Mouse (Mus musculus): ENCODE measurements around the gene Nagpa. TPM values are rescaled to one million over a fixed set of nuclear protein-coding genes. Genes with fewer than 3 reads are reported as not detected.

Nagpa gene
- polyA plus RNA-seq, 1 experiment, result 12.7 TPM

DNA sequence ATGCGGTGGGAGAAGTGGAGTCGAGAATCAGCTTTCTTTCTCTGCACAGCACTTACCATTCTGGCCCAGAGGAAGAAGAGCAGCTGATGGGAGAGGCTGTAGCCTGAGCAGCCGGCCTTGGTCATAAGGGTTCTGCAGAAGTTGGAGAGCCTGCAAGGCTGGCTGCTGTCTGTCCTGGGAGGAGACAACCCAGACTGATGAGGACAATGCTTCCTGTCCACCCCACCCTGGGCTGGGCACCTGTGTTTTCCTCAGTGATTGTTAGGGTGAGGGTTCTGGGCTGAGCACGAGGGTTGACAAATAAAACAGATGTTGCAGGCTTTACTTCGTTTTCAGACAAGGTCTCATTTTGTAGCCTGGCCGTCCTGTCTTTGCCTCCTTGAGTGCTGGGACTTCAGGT is 12.9 kb upstream of the Nagpa start:
- Histone ChIP-seq H3K4me3 (ENCODE audit: insufficient read depth, low read depth, low read length) (no peak overlapping the region), H3K27ac (replicated peaks; ENCODE audit: low read depth, low read length) (no peak overlapping the region), H3K4me1 (ENCODE audit: control insufficient read depth, insufficient read depth, insufficient read length, low read length) (no peaks in the 10 kb centered on the region; the same call in 1 of the 2 replicates)

DNA sequence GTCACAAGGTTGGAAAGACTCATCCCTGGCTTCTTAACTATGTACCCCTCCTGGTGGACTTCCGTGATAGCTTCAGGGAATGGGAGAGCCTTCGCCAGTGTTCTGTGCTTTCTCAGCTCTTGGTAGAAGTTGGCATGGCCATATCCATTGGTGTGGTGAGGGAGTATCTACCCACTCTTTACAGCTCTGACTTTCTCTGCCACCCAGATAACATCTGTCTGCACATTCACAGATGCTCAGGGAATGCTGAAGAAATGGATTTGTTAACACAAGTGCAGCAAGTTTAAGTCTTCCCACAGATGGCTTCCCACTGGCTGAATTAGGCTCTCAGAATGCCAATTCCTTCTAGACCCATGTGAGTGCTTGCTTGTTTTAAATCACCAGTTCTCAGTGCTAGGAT is 10.3 kb upstream of the Nagpa start:
- H3K4me1 ChIP-seq (ENCODE audit: control insufficient read depth, insufficient read depth, insufficient read length, low read length), result no peaks in the 10 kb centered on the region; the same call in 1 of the 2 replicates
- H3K4me3 ChIP-seq (ENCODE audit: insufficient read depth, low read depth, low read length), result no peak overlapping the region
- H3K27ac ChIP-seq (replicated peaks; ENCODE audit: low read depth, low read length), result no peak overlapping the region

DNA sequence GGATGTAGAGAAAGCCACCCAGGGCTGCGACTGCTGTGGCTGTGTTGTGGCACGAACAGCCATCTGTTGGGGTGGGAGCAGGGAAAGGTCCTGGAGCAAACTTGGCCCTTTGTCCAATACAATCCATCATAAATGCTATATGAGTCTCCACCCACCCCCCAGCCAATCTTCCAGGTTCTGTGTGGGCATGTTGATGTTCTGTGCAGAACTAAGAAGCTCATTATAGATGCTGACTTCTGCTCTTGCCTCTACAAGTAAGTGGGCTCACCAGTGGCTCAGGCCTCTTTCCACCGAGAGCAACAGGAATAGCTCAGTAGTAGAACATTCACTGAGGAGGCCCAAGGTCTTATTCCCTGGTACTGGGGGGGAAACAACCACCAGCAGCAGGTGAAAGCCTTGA is 8.3 kb upstream of the Nagpa start:
- Histone ChIP-seq H3K27ac (replicated peaks; ENCODE audit: low read depth, low read length) (no peak overlapping the region), H3K4me1 (ENCODE audit: control insufficient read depth, insufficient read depth, insufficient read length, low read length) (no peaks in the 10 kb centered on the region), H3K4me3 (ENCODE audit: insufficient read depth, low read depth, low read length) (no peak overlapping the region)

DNA sequence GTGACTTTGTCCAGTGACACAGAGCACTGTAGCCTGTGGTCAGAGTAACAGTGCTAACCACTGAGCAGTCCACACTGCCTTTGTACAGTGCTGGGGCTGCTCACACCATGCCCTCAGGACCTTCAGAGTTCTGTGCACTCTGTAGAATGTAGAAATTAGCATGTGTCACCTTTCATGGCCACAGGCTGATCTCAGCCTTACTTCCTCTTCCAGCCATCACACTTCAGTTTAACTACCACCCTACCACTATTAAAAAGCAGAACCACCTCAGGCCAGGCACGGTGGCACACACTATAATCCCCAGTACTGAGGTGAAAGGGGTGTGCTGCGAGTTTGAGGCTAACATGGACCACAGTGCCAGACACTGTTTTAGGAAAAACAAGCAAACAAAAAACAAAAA is 6.6 kb upstream of the Nagpa start:
- H3K27ac ChIP-seq (replicated peaks; ENCODE audit: low read depth, low read length), result no peak overlapping the region
- no peaks in the 10 kb centered on the region for H3K4me1 ChIP-seq (ENCODE audit: control insufficient read depth, insufficient read depth, insufficient read length, low read length)
- no peak overlapping the region for H3K4me3 ChIP-seq (ENCODE audit: insufficient read depth, low read depth, low read length)

DNA sequence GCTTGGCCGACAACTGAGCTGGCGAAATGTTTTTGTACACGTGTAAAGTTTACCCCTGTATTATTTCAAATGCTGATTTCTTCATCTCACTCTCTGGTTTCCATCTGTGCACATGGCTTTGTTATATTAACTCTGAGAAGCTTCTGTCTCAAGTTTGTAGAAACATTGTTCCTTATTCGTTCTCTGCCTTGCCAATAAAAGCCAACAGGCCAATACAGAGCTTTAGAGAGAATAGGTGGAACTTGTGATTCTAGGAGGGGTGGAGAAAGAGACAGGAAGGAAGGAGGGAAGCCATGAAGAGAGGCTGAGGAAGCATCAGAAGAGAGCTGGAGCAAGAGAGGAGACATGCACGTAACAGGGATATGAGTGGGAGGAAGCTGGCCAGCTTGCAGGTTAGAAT is 2.2 kb upstream of the Nagpa start:
- no peak overlapping the region for H3K27ac ChIP-seq (replicated peaks; ENCODE audit: low read depth, low read length)
- no peak overlapping the region for H3K4me3 ChIP-seq (ENCODE audit: insufficient read depth, low read depth, low read length)
- no peaks in the 10 kb centered on the region for H3K4me1 ChIP-seq (ENCODE audit: control insufficient read depth, insufficient read depth, insufficient read length, low read length)

DNA sequence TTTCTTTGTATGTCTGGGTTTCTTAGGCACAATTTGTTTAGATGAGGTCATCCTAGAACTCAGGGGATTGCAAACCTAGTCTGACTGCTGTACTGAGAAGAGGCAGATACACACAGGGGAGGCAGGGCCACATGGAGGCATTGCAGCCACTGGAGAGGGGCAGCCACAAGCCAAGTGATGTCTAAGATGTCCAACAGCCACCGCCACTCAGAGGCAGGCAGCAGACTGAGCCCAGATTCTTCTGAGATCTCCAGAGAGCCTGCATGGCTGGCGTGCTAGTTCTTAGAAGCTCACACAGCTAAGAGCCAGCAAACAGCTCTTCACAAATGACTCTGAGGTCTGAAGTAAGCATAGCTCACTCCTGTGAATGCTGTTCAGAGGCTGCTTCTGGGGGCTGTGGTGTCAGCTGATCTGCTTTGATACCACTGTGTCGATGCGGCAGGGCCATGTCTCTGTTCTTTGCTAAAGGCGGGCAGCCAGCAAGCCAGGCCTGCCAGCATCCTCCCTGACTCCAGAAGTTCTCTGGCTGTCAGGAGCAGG is 1.7 kb upstream of the Nagpa start:
- Histone ChIP-seq H3K27ac (replicated peaks; ENCODE audit: low read depth, low read length) (no peak overlapping the region), H3K4me3 (ENCODE audit: insufficient read depth, low read depth, low read length) (no peak overlapping the region), H3K4me1 (ENCODE audit: control insufficient read depth, insufficient read depth, insufficient read length, low read length) (no peaks in the 10 kb centered on the region)

DNA sequence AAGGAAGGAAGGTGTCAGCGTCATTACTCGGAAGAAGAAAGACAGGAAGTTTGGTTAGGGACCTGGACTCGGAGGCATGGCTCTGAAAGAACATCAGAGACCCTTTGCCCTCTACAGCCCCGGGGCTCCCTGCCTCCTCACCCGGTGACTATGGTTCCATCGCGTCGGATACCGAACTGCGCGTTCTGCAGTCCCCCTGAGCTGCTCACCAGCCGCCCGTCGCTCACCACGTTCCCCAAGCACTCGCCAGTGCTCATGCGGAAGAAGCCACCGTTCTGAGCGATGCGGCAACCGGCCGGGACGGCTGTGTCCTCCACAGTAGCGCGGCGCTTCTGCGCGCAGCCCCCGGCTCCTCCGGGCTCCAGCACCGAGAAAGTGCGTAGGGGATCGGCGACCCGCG is 612 bp downstream of the Nagpa start:
- H3K4me1 ChIP-seq (ENCODE audit: control insufficient read depth, insufficient read depth, insufficient read length, low read length), result no peaks in the 10 kb centered on the region
- peak overlapping the region; percentile 10; the same call in 1 of the 2 replicates for H3K27ac ChIP-seq (replicated peaks; ENCODE audit: low read depth, low read length)
- peak overlapping the region; percentile 82 for H3K4me3 ChIP-seq (ENCODE audit: insufficient read depth, low read depth, low read length)

DNA sequence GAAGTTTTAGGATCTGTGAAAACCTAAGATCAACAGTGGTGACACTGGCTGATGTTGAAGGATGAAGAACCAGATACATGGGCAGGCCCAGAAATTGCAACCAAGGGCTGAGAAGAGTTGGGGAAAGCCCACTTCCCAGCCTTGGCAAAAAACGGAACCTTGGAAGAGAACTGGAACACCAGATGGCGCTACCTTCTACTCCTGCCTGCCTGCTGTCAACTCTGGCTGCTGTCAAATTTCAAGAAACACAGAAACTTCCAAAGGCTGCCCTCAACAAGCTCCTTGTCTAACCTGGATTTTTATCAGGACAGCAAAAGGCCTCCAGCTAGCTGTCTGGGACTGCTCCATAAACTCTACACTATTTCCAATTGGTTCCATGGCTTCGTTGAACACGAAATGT is 1.1 kb downstream of the Nagpa start:
- Histone ChIP-seq H3K27ac (replicated peaks; ENCODE audit: low read depth, low read length) (peak overlapping the region; percentile 10; the same call in 1 of the 2 replicates), H3K4me1 (ENCODE audit: control insufficient read depth, insufficient read depth, insufficient read length, low read length) (no peaks in the 10 kb centered on the region), H3K4me3 (ENCODE audit: insufficient read depth, low read depth, low read length) (peak overlapping the region; percentile 82)

DNA sequence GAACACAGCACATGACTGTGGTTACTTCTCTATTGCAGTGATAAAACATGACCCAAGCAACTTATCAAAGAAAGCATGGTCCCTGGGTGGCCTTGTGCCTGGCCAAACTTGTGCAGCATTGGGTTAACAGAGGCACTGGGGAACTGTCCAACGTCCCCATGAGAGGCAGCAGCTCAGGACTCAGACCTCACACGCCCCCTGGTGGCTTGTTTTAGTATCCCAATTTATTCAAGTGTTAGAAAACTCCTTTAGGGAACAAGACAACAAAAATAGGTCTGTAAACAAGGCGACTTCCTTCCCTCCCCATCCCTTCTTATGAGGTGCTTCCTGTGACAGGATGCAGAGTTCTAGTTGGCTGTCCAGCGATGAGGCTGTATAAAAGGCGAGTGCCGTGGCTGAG is 8.7 kb downstream of the Nagpa start:
- no peak overlapping the region for H3K27ac ChIP-seq (replicated peaks; ENCODE audit: low read depth, low read length)
- no peak overlapping the region for H3K4me3 ChIP-seq (ENCODE audit: insufficient read depth, low read depth, low read length)

DNA sequence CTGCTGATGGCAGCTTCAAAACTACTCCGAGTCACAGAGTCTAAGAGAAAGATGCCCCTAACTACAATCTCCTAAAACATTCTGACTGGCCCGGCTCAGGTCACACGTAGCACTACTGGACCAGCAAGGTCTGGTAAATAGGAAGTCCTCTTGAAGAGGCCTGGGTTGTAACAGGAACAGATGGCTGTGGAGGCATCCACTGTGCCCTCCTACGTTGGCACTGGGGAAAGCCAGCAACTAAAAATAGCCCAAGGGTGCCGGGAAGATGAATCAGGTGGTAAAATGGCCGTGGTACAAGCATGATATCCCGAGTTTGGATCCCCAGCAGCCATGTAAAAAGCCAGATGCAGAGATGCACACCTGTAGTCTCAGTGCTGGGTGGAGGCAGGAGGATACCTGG is 17.6 kb downstream of the Nagpa start:
- Histone ChIP-seq H3K4me3 (ENCODE audit: insufficient read depth, low read depth, low read length) (no peak overlapping the region), H3K27ac (replicated peaks; ENCODE audit: low read depth, low read length) (no peak overlapping the region)

More for the DNA sequence above, 8.7 kb downstream of the Nagpa start:
- H3K4me1 ChIP-seq (ENCODE audit: control insufficient read depth, insufficient read depth, insufficient read length, low read length), result no peaks in the 10 kb centered on the region

DNA sequence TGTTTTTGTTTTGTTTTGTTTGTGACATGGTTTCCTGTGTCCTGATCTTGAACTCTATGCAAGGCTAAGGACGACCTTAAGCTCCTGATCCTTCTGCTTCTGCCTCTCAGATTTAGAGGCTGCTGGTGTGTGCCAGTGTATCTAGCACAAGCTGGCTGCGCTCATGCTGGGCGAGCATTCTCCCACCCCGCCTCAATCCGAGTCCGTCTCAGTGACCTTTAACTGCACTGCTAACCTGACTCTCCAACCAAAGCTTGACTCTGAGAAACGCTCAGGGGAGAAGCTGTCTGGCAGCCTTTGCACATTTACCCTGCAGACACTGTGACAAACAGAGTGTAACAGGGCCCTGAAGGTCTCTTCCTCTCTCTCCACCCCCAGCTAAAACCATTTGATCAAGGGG is 18.1 kb downstream of the Nagpa start:
- H3K27ac ChIP-seq (replicated peaks; ENCODE audit: low read depth, low read length), result no peak overlapping the region
- H3K4me3 ChIP-seq (ENCODE audit: insufficient read depth, low read depth, low read length), result no peak overlapping the region
- H3K4me1 ChIP-seq (ENCODE audit: control insufficient read depth, insufficient read depth, insufficient read length, low read length), result peaks cover 19% of the 10 kb centered on the region

More for the DNA sequence above, 17.6 kb downstream of the Nagpa start:
- peaks cover 19% of the 10 kb centered on the region for H3K4me1 ChIP-seq (ENCODE audit: control insufficient read depth, insufficient read depth, insufficient read length, low read length)

DNA sequence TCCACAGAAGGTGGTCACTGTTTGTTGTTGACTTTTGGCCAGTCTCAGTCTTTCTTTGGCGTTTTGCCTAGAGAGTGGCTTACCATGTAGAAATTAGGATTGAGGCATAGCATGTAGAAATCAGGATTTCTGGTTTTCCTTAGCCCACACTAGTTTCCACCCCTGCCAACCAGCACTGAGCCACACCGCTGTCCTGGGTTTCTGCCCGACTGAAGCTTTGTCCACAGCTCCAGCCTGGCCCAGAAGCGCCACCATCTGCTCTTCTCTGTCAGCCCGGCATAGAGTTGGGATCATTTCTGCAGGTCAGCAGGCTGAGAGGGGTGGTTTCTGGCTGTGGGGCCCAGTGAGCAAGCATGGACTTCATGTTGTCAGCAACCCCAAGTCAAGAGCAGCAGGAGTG is 18.9 kb downstream of the Nagpa start:
- H3K4me1 ChIP-seq (ENCODE audit: control insufficient read depth, insufficient read depth, insufficient read length, low read length), result peaks cover 19% of the 10 kb centered on the region
- H3K4me3 ChIP-seq (ENCODE audit: insufficient read depth, low read depth, low read length), result no peak overlapping the region
- H3K27ac ChIP-seq (replicated peaks; ENCODE audit: low read depth, low read length), result no peak overlapping the region

DNA sequence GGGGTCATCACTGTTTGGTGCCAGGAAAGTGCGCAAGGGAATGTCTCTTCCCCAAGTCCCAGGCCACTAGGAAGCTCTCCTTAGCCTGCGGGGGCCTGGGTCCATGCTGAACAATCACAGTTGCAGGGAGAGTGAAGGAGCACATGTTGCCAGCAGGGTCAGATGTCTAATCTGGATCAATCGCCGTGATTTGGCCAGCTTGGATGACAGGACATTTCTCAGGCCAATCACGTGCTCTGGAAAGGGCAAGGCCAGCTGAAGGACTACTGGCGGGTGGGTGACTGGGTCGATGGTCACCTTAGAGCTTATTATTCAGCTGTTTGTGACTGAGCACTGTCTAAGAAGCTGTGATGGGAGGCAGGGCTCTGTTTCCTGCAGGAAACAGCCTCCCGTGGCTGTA is 19.7 kb downstream of the Nagpa start:
- no peak overlapping the region for H3K4me3 ChIP-seq (ENCODE audit: insufficient read depth, low read depth, low read length)
- H3K27ac ChIP-seq (replicated peaks; ENCODE audit: low read depth, low read length), result no peak overlapping the region
- H3K4me1 ChIP-seq (ENCODE audit: control insufficient read depth, insufficient read depth, insufficient read length, low read length), result peaks cover 17% of the 10 kb centered on the region

DNA sequence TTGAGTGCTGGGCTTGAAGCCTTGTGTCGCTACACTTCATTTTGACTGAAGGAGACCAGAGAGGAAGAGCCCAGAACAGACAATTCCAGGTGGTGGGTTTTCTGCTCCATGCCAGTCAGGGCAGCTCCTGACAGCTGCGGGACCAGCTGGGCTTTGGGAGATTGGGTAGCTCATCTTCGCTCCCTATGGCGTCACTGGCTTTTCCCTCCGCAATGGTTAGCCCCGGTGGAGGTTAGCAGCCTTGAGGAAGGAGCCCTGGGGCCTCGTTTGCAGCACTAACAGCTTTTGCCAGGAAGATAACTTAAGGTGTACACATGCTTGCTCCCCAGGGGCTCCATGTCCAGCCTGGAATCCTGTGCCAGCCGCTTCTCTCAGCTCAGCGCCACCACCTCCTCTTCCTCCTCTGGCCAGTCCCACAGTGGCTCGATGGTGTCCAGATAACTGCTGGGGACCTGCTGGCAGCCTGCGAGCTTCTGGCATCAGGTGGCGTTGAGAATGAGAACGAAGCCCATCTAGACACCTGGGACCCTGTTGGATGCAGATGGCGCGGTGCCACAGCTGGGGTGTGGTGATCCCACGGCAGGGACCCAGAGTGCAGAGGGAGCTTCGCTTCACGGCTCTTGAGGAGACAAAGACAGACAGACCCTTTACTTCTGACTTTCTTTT is 20.4 kb downstream of the Nagpa start:
- H3K4me1 ChIP-seq (ENCODE audit: control insufficient read depth, insufficient read depth, insufficient read length, low read length), result peaks cover 17% of the 10 kb centered on the region
- H3K27ac ChIP-seq (replicated peaks; ENCODE audit: low read depth, low read length), result no peak overlapping the region
- H3K4me3 ChIP-seq (ENCODE audit: insufficient read depth, low read depth, low read length), result no peak overlapping the region

DNA sequence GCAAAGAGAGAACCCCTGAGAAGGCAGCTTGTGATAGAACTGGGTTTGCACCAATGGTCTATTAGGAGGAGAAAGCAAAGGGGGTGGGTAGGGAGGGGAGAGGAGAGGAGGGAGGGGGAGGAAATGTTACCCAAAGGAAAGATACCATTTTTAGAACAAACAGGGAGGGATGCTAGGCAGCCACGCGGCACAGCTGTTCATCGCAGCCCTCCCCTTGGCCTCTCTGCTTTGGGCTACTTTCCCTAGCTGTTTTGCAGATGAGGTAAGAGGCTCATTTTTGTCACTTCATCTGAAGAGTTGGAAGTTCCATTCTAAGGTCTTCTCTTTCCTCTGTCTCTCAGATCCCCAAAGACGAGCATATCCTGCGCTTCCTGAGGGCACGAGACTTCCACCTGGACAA is 31.2 kb downstream of the Nagpa start:
- H3K4me1 ChIP-seq (ENCODE audit: control insufficient read depth, insufficient read depth, insufficient read length, low read length), result peaks cover 5% of the 10 kb centered on the region
- no peak overlapping the region for H3K27ac ChIP-seq (replicated peaks; ENCODE audit: low read depth, low read length)
- no peak overlapping the region for H3K4me3 ChIP-seq (ENCODE audit: insufficient read depth, low read depth, low read length)

DNA sequence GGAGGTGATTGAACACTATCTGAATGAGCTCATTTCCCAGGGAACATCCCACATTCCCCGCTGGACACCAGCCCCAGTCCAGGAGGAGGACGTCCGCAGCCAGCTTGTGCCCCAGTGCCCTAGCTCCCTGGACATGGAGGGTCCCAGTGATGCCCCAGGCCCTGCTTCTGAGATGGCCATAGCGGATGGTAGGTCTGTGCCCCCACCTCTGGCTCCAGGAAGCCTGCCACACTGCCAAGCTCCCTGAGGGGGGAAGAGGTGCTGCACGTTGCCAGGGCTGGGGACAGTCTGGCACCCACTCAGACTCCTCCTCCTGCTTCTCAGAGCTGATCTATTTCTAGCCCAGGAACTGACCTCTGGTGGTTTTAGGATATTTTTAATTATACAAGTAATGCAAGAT is 35.0 kb downstream of the Nagpa start:
- Histone ChIP-seq H3K27ac (replicated peaks; ENCODE audit: low read depth, low read length) (no peak overlapping the region), H3K4me1 (ENCODE audit: control insufficient read depth, insufficient read depth, insufficient read length, low read length) (peaks cover 5% of the 10 kb centered on the region), H3K4me3 (ENCODE audit: insufficient read depth, low read depth, low read length) (no peak overlapping the region)

All from brown adipose tissue, adult 24 weeks (tissue).